Mouse (Mus musculus) liver, embryonic 15.5 days (tissue): Measurements from ENCODE around the gene Ube2g2. TPM values are rescaled to one million over a fixed set of nuclear protein-coding genes. Genes with fewer than 3 reads are reported as not detected.

Experiments used
- ATAC-seq: fragments of 200-750 bp; cut with Nextera tagmentation; 2 replicates; pipeline ENCODE4 v1.8.0; 2017; ENCODE audit warnings: moderate number of reproducible peaks, mild to moderate bottlenecking, moderate library complexity; ENCODE audit not compliant: insufficient read depth
- H3K27ac ChIP-seq: fragments of 300-500 bp; sonication (generic); replicated peaks from 2 replicates; pipeline ENCODE4 v1.5.1; 2015; ENCODE audit warnings: mild to moderate bottlenecking, inconsistent platforms
- H3K27me3 ChIP-seq: fragments of 300-500 bp; sonication (generic); 2 replicates; pipeline ENCODE4 v1.6.1; 2015; ENCODE audit warnings: mild to moderate bottlenecking, inconsistent platforms
- H3K36me3 ChIP-seq: fragments of 300-500 bp; sonication (generic); replicated peaks from 2 replicates; pipeline ENCODE4 v1.6.1; 2015; ENCODE audit warnings: moderate library complexity, mild to moderate bottlenecking, inconsistent platforms
- H3K4me1 ChIP-seq: fragments of 300-500 bp; sonication (generic); replicated peaks from 2 replicates; pipeline ENCODE4 v1.6.1; 2015; ENCODE audit warnings: inconsistent platforms
- H3K4me2 ChIP-seq: fragments of 300-500 bp; sonication (generic); 2 replicates; pipeline ENCODE4 v1.6.1; 2015; ENCODE audit warnings: moderate library complexity, mild to moderate bottlenecking, inconsistent platforms
- H3K4me3 ChIP-seq: fragments of 300-500 bp; sonication (generic); replicated peaks from 2 replicates; pipeline ENCODE4 v1.5.1; 2015; ENCODE audit warnings: mild to moderate bottlenecking, inconsistent platforms
- H3K9ac ChIP-seq: fragments of 300-500 bp; sonication (generic); 2 replicates; pipeline ENCODE4 v1.6.1; 2015; ENCODE audit warnings: moderate library complexity, mild to moderate bottlenecking, inconsistent platforms
- H3K9me3 ChIP-seq: fragments of 300-500 bp; sonication (generic); replicated peaks from 2 replicates; pipeline ENCODE4 v1.6.1; 2016; ENCODE audit warnings: inconsistent platforms
- WGBS: fragments of 180-500 bp; shearing (Covaris S2); methylation state at CpG from one replicate; pipeline ENCODE4 v1.1.7; 2015; ENCODE audit warnings: mixed read lengths; ENCODE audit not compliant: insufficient replicate concordance; 5-methylcytosine and 5-hydroxymethylcytosine counted together
- polyA plus RNA-seq: library from polyadenylated mRNA; unstranded; fragments of >200 nt; fragmentation: Nextera tagmentation; extraction: Ambion mirVana; gene quantifications from 2 replicates; pipeline ENCODE4 v1.2.1, GENCODE M21; 2015

Gene Ube2g2
- polyA plus RNA-seq, 1 experiment from 2014 or later, result 47.0 TPM

DNA sequence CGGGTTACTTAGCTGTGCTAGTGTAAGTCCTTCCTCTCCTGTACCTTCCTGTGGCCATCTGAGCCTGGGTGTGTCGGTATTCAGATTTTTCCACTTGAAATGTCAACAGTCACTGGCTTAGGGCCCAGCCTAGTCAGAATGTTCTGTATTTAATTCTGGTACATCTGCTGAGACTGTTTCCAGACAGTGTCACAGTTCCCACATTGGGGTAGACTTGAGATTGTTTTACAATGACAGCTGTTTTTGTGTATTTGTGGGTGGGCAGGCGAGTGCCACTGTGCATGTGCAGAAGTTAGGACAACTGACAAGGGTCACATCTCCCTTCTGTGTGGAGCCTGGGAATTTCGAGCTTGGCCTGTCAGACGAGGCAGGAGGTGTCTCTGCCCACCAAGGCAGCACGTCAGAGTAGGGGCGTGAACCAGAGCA is 2.5 kb downstream of the Ube2g2 start:
- Histone ChIP-seq H3K4me2 (peak overlapping the region; percentile 88), H3K27me3 (no peaks in the 10 kb centered on the region), H3K27ac (peak overlapping the region; percentile 38), H3K9me3 (no peaks in the 10 kb centered on the region), H3K9ac (0 out of 2 replicates have a peak overlapping the region, but pooled peaks have one; percentile 15), H3K36me3 (peaks cover 24% of the 10 kb centered on the region), H3K4me1 (peaks cover 61% of the 10 kb centered on the region), H3K4me3 (no peak overlapping the region)
- 68% methylated on average over 7 of the region's 7 CpGs for WGBS
- ATAC-seq, result no peak

DNA sequence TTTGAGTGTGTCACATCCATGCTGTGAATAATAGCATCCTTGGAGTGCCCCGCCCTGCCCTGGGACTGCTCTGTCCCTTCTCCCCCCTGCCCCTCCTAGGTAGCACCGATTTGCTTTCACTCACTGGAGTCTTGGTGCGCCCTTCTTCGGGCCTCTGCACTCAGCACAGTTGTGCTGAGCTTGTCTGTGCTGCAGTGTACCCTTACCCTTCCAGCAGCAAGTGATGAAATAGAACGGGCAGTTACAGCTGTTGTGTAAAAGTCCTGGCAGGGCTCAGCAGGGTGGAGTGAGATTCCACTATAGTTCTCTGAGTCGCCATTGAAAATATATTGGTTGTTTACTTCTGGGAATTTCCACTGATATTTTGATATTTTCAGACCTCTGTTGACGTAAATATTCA is 4.0 kb downstream of the Ube2g2 start:
- no peak overlapping the region; the same call in 1 of the 2 replicates for H3K4me2 ChIP-seq

DNA sequence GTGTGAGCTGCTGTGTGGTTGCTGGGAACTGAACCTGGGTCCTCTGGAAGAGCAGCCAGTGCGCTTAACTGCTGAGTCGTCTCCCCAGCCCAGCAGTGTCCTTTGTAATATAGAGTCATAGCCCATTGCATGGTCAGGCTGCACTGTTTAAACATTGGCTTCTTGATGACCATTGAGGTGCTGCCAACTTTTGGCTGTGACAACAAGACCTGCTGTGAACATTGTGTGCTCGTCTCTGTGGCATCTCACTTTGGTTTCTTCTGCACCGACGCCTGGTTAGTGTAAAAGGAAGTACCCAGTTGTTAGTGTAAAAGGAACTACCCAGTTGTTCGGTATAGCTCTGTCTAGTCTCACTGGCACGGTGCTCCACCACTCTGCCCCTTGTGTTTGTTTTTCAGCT is 4.5 kb downstream of the Ube2g2 start:
- ATAC-seq, result no peak
- Histone ChIP-seq H3K9me3 (no peaks in the 10 kb centered on the region), H3K27ac (peak overlapping the region; percentile 64), H3K36me3 (peaks cover 37% of the 10 kb centered on the region), H3K4me3 (no peak overlapping the region), H3K27me3 (no peaks in the 10 kb centered on the region), H3K4me2 (peak overlapping the region; percentile 23), H3K9ac (no peak overlapping the region), H3K4me1 (peaks cover 63% of the 10 kb centered on the region)
- WGBS, result 28% methylated on average over 7 of the region's 7 CpGs

More for the DNA sequence above, 4.0 kb downstream of the Ube2g2 start:
- H3K4me1 ChIP-seq, result peaks cover 67% of the 10 kb centered on the region
- H3K4me3 ChIP-seq, result no peak overlapping the region
- H3K9me3 ChIP-seq, result no peaks in the 10 kb centered on the region
- 73% methylated on average over 7 of the region's 7 CpGs for WGBS
- no peak overlapping the region for H3K9ac ChIP-seq
- H3K27me3 ChIP-seq, result no peaks in the 10 kb centered on the region
- peak overlapping the region; percentile 64; the same call in 1 of the 2 replicates for H3K27ac ChIP-seq
- peaks cover 32% of the 10 kb centered on the region for H3K36me3 ChIP-seq
- no peak for ATAC-seq

DNA sequence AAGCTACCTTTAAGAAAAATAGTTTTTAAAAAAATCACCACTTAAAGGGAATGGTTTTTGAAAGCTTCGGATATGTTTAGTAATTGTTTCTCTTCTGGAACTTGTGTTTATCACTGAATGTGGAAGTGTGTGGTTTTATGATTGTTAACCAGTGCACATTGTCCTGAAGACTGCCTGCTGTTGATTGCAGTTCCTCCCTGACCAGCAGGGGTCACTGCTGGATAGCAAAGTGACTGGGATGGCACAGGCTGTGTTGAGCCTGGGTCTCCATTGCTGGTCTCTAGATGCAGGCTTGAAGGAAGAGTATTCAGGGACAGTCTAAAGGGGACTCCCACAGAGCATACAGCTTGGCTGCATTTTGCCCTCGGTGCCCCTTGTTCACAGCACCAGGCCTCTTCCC is 5.4 kb downstream of the Ube2g2 start:
- no peaks in the 10 kb centered on the region for H3K9me3 ChIP-seq
- no peak overlapping the region for H3K4me3 ChIP-seq
- no peak overlapping the region for H3K9ac ChIP-seq
- H3K27me3 ChIP-seq, result no peaks in the 10 kb centered on the region
- H3K4me1 ChIP-seq, result peaks cover 59% of the 10 kb centered on the region
- no peak for ATAC-seq
- H3K4me2 ChIP-seq, result no peak overlapping the region
- peaks cover 44% of the 10 kb centered on the region for H3K36me3 ChIP-seq
- H3K27ac ChIP-seq, result no peak overlapping the region
- 26% methylated on average over 2 of the region's 2 CpGs for WGBS

DNA sequence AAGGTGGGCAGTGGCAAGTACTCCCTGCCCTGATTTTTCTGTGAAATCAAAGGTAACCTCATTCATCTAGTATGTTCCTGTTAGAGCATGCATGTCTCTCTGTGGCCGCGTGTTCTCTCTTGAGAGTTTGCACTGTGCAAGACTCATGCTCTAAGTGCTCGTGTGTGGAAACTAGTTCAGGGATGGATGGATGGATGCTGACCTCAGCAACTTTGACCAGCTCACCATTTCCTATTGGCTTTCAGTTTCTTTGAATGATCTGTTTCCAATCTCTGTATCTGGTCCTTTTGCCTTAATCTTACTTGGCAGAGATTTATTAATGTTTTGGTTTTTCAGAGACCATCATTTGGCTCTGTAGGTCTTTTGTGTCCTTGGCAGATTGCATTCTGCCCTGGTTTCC is 7.1 kb downstream of the Ube2g2 start:
- no peak overlapping the region for H3K27ac ChIP-seq
- WGBS, result 77% methylated on average over 3 of the region's 3 CpGs
- H3K4me1 ChIP-seq, result peaks cover 46% of the 10 kb centered on the region
- ATAC-seq, result no peak
- peaks cover 56% of the 10 kb centered on the region for H3K36me3 ChIP-seq
- no peak overlapping the region for H3K4me3 ChIP-seq
- H3K4me2 ChIP-seq, result no peak overlapping the region
- H3K27me3 ChIP-seq, result no peaks in the 10 kb centered on the region
- no peak overlapping the region for H3K9ac ChIP-seq
- H3K9me3 ChIP-seq, result no peaks in the 10 kb centered on the region

DNA sequence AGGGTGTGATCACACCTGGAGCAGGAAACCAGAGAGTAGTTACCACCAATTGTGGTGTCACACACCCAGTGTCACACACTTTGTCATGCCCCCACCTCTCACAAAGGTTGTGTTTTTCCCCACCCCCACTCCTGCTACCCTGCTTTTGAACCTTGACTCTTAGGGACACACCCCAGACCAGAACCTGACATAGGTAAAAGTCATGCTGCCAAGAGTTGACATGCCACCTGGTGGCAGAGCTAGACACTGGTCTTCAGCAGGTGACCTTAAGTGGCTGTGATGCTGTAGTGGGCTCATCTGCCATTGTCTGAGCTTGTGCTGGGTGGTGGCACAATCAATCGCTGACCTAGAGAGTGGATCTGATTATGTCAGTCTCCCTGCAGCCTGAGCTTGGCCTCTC is 7.9 kb downstream of the Ube2g2 start:
- 74% methylated on average over 1 of the region's 1 CpGs for WGBS
- ATAC-seq, result no peak
- peaks cover 59% of the 10 kb centered on the region for H3K36me3 ChIP-seq

DNA sequence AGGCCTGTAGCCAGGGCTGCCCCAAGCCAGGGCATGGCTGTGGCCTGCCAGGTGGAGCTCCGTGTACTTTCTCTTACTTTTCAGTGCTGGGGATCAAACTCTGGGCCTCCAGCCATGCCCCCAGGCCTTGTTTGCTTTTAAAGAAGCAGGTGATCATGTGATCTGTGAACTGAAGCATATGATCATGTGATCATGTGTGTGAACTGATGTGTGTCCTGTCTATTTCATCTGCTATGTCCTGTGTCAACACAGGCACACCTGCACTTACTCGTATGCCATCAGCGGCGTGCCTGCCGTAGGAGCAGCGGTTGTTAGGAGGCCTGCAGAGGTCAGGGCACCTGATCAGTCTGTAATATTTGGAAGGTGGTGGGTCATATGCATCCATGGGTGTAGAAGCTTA is 11.9 kb downstream of the Ube2g2 start:
- no peaks in the 10 kb centered on the region for H3K27me3 ChIP-seq
- H3K27ac ChIP-seq, result no peak overlapping the region
- H3K36me3 ChIP-seq, result peaks cover 79% of the 10 kb centered on the region
- 79% methylated on average over 6 of the region's 6 CpGs for WGBS
- H3K9ac ChIP-seq, result no peak overlapping the region
- H3K4me2 ChIP-seq, result no peak overlapping the region
- no peak overlapping the region for H3K4me3 ChIP-seq
- H3K4me1 ChIP-seq, result peaks cover 33% of the 10 kb centered on the region
- no peak for ATAC-seq
- H3K9me3 ChIP-seq, result no peaks in the 10 kb centered on the region

More for the DNA sequence above, 7.9 kb downstream of the Ube2g2 start:
- no peaks in the 10 kb centered on the region for H3K27me3 ChIP-seq
- H3K27ac ChIP-seq, result no peak overlapping the region
- H3K4me3 ChIP-seq, result no peak overlapping the region
- no peaks in the 10 kb centered on the region for H3K9me3 ChIP-seq
- no peak overlapping the region for H3K4me2 ChIP-seq
- no peak overlapping the region for H3K9ac ChIP-seq
- peaks cover 44% of the 10 kb centered on the region for H3K4me1 ChIP-seq

DNA sequence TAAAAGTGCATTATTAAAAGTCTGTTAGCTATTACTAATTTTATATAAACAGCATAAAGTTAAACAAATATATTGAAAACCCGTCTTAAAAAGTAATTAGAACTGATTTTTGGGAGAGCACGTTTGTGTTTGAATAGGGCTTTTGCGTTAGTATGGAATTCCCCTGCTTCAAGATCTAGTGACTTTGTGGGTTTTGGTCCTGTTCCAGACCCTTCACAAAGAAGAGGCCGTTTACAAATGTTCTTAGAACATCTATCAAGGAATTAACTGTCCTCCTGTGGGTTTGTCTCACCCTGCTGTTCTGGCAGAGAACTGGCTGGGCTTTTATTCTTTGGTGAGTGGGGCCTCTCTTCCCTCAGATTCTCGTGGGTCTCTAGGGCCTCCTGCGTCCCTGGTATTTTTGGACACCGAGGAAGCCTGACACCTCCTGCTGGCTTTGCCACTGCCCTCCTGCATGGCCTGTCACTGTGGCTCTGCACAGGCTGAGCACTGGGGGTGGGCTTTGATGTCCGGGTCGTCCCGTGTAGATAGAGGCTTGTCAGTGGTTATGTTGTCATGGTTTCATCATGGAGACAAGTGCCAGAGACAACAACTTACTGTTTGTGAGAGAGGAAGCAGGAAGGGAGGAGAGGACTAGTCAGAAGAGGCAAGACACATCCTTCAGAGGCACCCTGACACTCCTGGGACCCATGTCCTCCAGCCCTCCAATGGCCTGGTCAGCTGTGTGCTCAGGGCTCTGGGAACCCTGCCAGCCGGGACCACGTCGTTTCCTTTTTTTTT is 12.6 kb downstream of the Ube2g2 start:
- Histone ChIP-seq H3K9me3 (no peaks in the 10 kb centered on the region), H3K4me2 (no peak overlapping the region), H3K27ac (no peak overlapping the region), H3K36me3 (peaks cover 82% of the 10 kb centered on the region), H3K27me3 (no peaks in the 10 kb centered on the region), H3K9ac (no peak overlapping the region), H3K4me3 (no peak overlapping the region), H3K4me1 (peaks cover 31% of the 10 kb centered on the region)
- no peak for ATAC-seq
- 66% methylated on average over 13 of the region's 13 CpGs for WGBS

DNA sequence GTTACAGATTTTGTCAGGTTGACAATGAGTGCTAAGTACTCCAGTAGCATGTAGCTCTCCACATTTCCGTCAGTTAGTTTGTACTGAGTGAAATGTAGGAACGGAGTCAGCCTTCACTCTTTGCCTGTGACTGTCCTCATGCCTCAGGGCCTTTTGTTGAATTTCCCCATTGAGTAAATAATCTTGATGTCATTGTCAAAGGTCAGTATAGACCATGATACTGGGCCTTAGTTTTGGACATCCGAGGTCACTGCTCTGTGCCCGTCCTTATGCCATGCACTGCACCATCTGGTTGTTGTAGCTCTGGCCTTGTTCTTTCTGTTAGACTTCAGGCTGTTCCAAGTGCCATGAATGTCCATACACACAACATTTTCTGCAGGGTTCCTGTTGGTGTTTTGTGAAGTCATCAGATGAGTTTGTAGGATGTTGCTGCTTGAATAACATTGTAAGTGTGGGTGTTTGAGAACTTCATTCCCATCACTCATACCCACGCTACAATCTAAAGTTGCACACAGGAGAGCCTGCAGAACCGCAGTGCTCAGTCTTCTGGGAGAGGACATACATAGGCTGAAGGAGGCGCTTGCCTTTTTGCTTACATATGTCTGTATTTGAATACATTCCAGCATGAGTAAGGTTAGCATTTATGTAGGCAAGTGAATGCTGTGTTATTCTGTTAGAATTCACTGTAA is 14.3 kb downstream of the Ube2g2 start:
- 71% methylated on average over 7 of the region's 7 CpGs for WGBS
- no peak overlapping the region for H3K9ac ChIP-seq
- H3K27ac ChIP-seq, result no peak overlapping the region
- no peaks in the 10 kb centered on the region for H3K9me3 ChIP-seq
- H3K4me1 ChIP-seq, result peaks cover 24% of the 10 kb centered on the region
- H3K27me3 ChIP-seq, result no peaks in the 10 kb centered on the region
- H3K36me3 ChIP-seq, result peaks cover 86% of the 10 kb centered on the region
- ATAC-seq, result peak; percentile 22; the same call in 1 of the 2 replicates
- H3K4me2 ChIP-seq, result no peak overlapping the region
- H3K4me3 ChIP-seq, result no peak overlapping the region

DNA sequence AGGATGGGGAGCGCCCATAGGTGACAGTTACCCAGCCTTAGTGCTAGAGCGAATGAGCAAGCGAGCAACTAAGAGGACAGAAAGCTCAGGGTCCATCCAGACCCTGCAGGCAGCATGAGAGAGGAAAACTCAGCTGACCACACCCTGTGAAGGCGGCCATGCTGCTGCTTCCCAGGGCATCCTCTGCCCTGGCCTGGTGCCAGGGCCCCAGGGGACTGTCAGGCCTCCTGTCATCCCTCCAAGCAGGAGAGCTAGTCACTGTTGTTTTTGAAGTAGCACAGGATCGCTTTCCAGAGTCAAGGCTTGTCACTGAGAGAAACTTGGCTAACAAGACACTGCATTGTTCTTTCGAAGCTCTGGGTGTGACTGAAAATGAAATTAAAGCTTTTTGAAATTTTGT is 16.9 kb downstream of the Ube2g2 start:
- 80% methylated on average over 6 of the region's 6 CpGs for WGBS
- no peak for ATAC-seq

DNA sequence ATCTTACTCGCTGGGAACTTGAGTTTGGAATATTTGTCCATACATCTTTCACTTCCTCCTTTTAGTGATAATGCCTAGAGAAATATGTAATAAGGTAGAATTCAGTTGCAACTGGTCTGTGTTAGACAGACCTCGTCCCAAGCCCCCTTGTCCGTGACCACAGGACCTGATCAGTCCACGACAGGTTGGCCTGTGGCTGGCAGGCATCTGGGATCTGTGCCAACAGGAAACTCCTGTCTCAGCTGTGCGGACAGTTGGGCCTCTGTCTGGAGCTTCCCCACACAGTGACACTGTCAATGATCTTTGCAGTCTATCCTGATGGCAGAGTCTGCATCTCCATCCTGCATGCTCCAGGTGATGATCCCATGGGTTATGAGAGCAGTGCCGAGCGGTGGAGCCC is 21.1 kb downstream of the Ube2g2 start:
- H3K27me3 ChIP-seq, result no peaks in the 10 kb centered on the region
- 58% methylated on average over 7 of the region's 7 CpGs for WGBS
- ATAC-seq, result no peak
- no peaks in the 10 kb centered on the region for H3K4me1 ChIP-seq
- no peak overlapping the region for H3K9ac ChIP-seq
- no peaks in the 10 kb centered on the region for H3K9me3 ChIP-seq
- H3K36me3 ChIP-seq, result peaks cover 77% of the 10 kb centered on the region
- no peak overlapping the region for H3K4me2 ChIP-seq
- no peak overlapping the region for H3K4me3 ChIP-seq
- no peak overlapping the region for H3K27ac ChIP-seq

More for the DNA sequence above, 16.9 kb downstream of the Ube2g2 start:
- Histone ChIP-seq H3K27ac (no peak overlapping the region), H3K36me3 (peaks cover 89% of the 10 kb centered on the region), H3K9ac (no peak overlapping the region), H3K4me2 (no peak overlapping the region), H3K4me1 (peaks cover 24% of the 10 kb centered on the region), H3K27me3 (no peaks in the 10 kb centered on the region), H3K9me3 (no peaks in the 10 kb centered on the region), H3K4me3 (no peak overlapping the region)
